Mouse (Mus musculus): ENCODE data around the gene Tmem37. TPM values are rescaled to one million over a fixed set of nuclear protein-coding genes. Genes with fewer than 3 reads are reported as not detected.
A peak's percentile ranks its signal among the peaks of the same experiment; 100 is the strongest.

Tmem37 gene
- 6.7 TPM in 2 replicates for polyA plus RNA-seq (2016; fragmentation: Nextera tagmentation; extraction: Ambion mirVana)

DNA sequence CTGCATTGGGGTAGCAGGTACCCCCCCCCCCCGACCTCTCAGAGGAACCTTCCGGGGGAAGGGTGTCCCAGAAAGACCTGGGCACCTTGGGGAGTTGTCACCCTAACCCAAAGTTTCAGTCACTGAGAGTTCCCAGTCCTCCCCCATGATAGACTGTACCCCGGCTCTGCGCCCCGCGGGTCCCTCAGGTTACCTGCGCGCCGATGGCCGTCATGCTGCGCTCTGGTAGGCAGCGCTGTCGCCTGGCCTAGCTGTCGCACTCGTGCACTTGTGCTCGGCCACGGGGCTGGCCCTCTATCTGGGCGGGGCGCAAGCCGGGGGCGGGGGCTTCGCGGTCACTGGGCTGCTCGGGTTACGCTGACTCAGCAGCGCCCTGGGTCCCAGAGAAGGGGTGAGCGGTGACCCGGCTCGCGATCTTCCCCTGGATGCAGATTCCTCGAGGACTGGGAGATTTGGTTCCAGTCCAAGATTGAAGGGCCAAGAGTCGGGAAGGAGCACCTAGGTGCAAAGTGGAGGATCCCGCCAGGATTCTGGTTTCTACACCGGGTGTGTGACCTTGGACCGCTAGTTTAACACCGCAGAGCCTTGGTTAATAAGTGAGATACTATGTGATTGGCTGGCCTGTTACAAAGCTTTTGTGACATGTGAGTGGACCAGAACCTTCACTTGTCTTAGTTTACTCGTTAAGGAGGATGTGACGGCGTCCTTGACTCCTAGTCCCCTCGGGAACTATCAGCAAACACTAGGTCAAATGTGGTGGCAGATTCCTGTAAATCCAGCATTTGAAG is at the start of gene Tmem37:
Gene Tmem37 (minus strand): TSS at position 556 of the 788 bp plus-strand sequence.
- WGBS, result 1% methylated on average over 40 of the region's 40 CpGs
- H3K4me3 ChIP-seq, result peak within 1 kb of the TSS; percentile 51
- H3K4me1 ChIP-seq, result peaks cover 46% of the 10 kb centered on the region
- peak; percentile 82 for DNase-seq (ENCODE audit: extremely low spot score, low spot score)
- H3K36me3 ChIP-seq (replicated peaks), result no peaks in the 10 kb centered on the region
- no peaks in the 10 kb centered on the region for H3K9me3 ChIP-seq
- H3K27ac ChIP-seq, result peak within 1 kb of the TSS; percentile 59
- H3K27me3 ChIP-seq (ENCODE audit: poor library complexity, severe bottlenecking), result peaks cover 53% of the 10 kb centered on the region

DNA sequence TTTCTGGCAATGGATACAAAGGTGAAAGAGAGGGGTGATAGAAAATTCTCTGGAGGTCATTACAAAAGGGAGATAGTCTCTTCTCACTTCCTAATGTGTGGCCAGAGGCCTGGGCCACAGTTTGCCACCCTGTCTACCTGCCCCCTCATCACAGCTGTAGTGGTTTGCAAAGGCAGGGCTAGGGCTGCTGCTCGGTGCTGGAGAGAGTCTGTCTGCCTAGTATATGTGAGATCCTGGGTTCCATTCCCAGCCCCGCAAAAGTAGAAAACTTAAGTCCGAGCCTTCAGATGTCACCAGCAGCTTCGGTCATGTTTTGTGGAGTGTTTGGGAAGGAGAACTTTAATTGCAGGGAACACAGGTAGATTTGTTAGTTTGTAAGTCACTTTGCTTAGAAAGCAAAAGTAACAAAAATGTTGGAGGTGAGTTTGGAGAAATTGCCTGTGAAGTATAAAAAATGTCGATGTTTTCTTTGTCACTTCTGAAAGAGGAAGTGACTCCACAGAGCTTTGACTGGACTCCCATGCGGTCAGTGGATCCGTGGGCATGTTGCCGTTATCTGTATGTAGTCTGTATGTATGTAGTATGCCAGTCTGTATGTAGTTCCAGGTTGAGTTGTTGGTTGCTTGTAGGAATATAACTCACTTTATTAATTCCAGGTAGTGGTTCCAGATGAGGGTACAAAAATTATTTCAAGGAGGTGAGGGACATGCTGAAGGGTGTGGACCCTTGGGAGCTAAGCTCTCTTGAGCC is 48.9 kb upstream of the Tmem37 start:
- H3K36me3 ChIP-seq (replicated peaks), result peaks cover 19% of the 10 kb centered on the region
- no peaks in the 10 kb centered on the region for H3K9me3 ChIP-seq
- peaks cover 44% of the 10 kb centered on the region for H3K4me1 ChIP-seq
- DNase-seq (ENCODE audit: extremely low spot score, low spot score), result no peak
- 95% methylated on average over 8 of the region's 8 CpGs for WGBS
- peak overlapping the region; percentile 94; the same call in 1 of the 2 replicates for H3K27ac ChIP-seq
- no peaks in the 10 kb centered on the region for H3K27me3 ChIP-seq (ENCODE audit: poor library complexity, severe bottlenecking)
- H3K4me3 ChIP-seq, result no peak overlapping the region

DNA sequence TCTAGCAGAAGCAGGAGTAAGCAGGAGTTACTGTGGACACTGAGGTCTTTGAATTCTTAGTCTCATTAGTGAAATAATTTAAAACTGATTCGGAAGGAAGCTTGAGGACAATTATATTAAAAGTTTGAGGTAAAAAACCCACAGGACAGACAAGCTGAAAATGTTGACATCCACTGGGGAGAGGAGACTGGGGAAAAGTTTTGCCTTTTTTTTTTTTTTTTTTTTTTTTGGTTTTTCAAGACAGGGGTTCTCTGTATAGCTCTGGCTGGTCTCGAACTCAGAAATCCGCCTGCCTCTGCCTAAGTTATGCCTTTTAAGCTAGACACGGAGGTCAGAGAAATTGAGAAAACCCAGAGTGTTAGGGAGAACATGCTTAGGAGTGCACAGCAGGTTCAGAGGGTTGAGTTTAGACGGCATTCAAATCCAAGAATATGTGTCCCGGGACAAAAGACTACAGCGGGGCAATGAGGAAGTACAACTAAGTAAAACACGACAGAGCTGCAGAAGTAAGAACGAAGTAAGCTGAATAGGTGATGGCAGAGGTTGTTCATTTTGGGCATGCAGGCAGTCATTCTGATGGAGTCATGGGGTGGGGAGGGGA is 48.2 kb upstream of the Tmem37 start:
- peak overlapping the region; percentile 94 for H3K27ac ChIP-seq

DNA sequence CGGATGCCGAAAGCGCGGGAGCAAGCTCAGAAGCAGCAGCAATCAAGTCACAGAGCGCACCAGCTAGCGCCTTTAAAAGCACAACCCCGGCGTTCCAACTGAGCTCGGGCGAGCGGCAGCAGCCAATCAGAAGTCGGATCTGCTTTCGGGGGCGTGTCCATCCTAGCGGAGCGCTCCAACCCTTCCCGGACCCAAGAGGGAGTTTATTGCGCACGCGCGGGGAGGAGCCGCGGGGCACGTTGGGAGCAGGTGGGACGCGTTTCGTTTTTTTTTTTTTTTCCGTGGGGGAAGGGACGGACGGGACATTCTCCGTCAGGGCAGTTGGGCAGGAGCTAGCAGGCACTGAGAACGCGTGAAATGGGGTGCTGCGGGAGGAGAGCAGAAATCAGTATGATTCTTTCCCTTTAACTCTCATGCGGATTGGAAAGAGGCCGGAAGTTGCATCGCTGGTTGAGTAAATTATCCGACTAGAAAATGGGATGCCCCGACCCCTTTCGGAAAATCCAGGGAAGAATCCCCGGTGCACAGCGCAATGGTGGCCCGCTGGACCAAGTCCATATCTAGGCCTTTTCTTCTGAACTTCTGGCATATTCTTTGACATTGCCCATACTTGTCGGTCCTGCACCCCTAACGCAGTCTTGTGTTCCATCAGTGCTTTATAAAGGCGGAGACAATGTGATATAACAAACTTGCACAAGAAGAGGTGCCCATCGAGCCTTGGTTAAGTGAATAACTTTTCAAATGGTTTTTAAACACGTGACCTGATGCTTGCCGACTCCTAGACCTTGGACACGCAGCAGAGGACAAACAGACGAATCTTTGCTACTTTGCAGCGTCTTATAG is 47.3 kb upstream of the Tmem37 start, which contains the start of the genes Dbi and 3110009E18Rik:
Gene Dbi (minus strand): TSS at position 110 of the 843 bp plus-strand sequence.
Gene 3110009E18Rik (plus strand): TSS at position 219 of the 843 bp plus-strand sequence.
- peak within 1 kb of the TSS; percentile 74 for H3K4me3 ChIP-seq
- no peaks in the 10 kb centered on the region for H3K27me3 ChIP-seq (ENCODE audit: poor library complexity, severe bottlenecking)
- H3K4me1 ChIP-seq, result peaks cover 45% of the 10 kb centered on the region
- peaks cover 35% of the 10 kb centered on the region for H3K36me3 ChIP-seq (replicated peaks)
- 3% methylated on average over 52 of the region's 52 CpGs for whole genome bisulfite sequencing
- no peaks in the 10 kb centered on the region for H3K9me3 ChIP-seq
- H3K27ac ChIP-seq, result peak within 1 kb of the TSS; percentile 94
- peak; percentile 97 for DNase-seq (ENCODE audit: extremely low spot score, low spot score)

More for the DNA sequence above, 48.2 kb upstream of the Tmem37 start:
- Histone ChIP-seq H3K9me3 (no peaks in the 10 kb centered on the region), H3K27me3 (ENCODE audit: poor library complexity, severe bottlenecking) (no peaks in the 10 kb centered on the region), H3K4me1 (peaks cover 45% of the 10 kb centered on the region), H3K36me3 (replicated peaks) (peaks cover 26% of the 10 kb centered on the region), H3K4me3 (peak overlapping the region; percentile 74)
- no peak for DNase-seq (ENCODE audit: extremely low spot score, low spot score)
- 91% methylated on average over 9 of the region's 9 CpGs for WGBS

DNA sequence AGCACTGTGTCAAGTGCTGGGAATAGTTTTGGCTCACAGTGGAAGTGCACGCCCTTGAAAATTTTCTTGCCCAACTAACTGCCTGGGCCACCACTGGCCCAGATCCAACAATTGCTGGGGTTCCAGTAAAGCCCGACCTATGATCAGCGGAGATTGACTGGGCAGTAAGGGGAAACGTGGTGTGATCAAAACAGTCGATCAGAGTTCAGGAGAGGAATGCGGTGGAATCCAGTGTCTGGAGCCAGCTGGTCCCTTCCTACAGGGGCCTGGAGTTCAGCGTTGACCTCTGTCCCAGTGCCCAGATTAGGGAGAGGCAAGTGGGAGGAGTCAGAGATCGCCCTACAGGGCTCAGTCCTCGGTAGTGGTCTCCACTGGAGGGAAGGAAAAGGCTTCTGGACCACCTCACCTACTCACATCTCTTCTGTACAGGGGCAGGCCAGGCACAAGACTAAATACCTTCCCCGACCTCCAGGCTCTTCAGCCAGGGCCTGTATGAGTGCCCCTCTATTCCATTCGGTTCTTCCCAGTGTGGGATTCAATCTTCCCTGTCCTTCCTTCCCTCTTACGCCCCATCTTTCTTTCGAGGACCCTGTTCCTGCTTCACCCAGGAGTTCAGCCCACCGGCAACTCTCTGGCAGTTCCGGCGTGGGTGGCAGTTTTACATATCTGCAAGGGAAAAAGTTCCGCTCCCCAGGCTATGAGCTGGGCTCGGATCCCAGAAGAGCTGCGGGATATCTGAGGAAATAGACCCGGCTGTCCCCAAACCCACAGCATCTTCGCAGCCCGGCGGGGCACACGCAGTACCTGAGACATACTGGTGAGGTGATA is 46.5 kb upstream of the Tmem37 start:
- DNase-seq (ENCODE audit: extremely low spot score, low spot score), result peak; percentile 54
- peak overlapping the region; percentile 74 for H3K4me3 ChIP-seq
- WGBS, result 7% methylated on average over 24 of the region's 24 CpGs
- H3K27me3 ChIP-seq (ENCODE audit: poor library complexity, severe bottlenecking), result no peaks in the 10 kb centered on the region
- H3K9me3 ChIP-seq, result no peaks in the 10 kb centered on the region
- peaks cover 48% of the 10 kb centered on the region for H3K4me1 ChIP-seq
- peaks cover 43% of the 10 kb centered on the region for H3K36me3 ChIP-seq (replicated peaks)
- peak overlapping the region; percentile 94 for H3K27ac ChIP-seq

DNA sequence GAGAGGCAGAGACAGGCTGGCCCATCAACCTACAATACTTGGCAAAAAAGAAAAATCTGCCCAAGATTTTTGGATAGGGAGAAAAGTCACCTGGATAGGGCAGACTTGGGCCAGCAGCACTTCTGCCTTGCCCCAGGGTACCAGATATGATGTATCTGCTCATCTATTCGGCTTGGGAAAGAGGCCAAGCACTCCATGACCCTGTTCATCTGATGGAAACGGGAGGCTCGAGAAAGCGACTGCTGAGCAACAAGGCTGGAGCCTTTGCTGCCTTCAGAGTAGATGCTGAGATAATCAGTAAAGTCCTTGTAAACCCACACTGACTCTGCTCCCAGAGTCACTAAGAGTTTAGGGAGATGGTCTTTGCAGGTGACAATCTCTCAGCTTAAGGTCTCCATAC is 45.5 kb upstream of the Tmem37 start:
- peaks cover 53% of the 10 kb centered on the region for H3K36me3 ChIP-seq (replicated peaks)
- 93% methylated on average over 4 of the region's 4 CpGs for WGBS
- no peaks in the 10 kb centered on the region for H3K27me3 ChIP-seq (ENCODE audit: poor library complexity, severe bottlenecking)
- no peak for DNase-seq (ENCODE audit: extremely low spot score, low spot score)
- peaks cover 5% of the 10 kb centered on the region; the same call in 1 of the 2 replicates for H3K9me3 ChIP-seq
- H3K27ac ChIP-seq, result peak overlapping the region; percentile 94
- peaks cover 48% of the 10 kb centered on the region for H3K4me1 ChIP-seq
- peak overlapping the region; percentile 74 for H3K4me3 ChIP-seq

DNA sequence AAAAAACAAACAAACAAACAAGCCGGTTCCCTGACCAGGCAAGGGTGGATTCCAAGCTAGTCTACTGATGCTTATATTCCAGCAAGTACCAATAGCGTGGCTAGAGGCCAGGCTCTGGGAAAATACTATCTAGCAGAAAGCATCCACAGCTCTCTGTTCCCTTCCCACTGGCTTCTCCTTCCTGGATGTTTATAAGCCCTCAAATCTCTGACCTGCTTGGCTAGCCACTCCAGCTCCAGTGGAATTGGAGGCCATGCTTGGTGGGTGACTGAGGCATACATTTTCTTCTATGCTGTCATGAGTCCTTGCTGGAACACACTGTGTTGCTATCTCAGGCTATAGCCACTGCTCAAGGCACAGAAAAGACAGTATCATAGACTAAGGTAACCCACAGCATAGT is 45.0 kb upstream of the Tmem37 start:
- Histone ChIP-seq H3K4me3 (peak overlapping the region; percentile 74; the same call in 1 of the 2 replicates), H3K27ac (peak overlapping the region; percentile 94; the same call in 1 of the 2 replicates), H3K4me1 (peaks cover 48% of the 10 kb centered on the region), H3K27me3 (ENCODE audit: poor library complexity, severe bottlenecking) (no peaks in the 10 kb centered on the region), H3K36me3 (replicated peaks) (peaks cover 58% of the 10 kb centered on the region), H3K9me3 (peaks cover 8% of the 10 kb centered on the region)
- WGBS, result 98% methylated on average over 2 of the region's 2 CpGs
- no peak for DNase-seq (ENCODE audit: extremely low spot score, low spot score)

DNA sequence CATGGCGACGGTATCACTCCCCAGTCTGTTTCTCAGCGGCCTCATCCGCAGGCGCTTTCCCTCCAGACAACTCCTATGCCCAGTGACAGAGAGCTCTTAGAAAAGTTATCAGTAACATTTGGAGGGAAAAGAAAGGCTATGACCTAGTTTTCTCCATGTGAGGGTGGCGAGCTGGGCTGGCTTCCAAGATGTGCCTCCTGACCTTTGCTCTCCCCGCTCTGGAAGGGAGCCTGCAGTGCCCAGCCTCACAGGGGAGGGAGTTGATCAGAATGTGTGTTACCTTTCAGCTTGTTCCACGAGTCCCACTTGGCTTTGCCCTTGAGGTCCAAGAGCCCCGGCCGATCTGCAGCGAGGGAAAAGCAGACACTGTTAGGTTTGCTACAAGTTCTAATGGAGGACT is 42.2 kb upstream of the Tmem37 start:
- Histone ChIP-seq H3K9me3 (peaks cover 8% of the 10 kb centered on the region), H3K4me1 (peaks cover 34% of the 10 kb centered on the region), H3K27me3 (ENCODE audit: poor library complexity, severe bottlenecking) (no peaks in the 10 kb centered on the region), H3K36me3 (replicated peaks) (peaks cover 84% of the 10 kb centered on the region), H3K27ac (peak overlapping the region; percentile 32; the same call in 1 of the 2 replicates), H3K4me3 (no peak overlapping the region)
- 86% methylated on average over 11 of the region's 11 CpGs for WGBS
- DNase-seq (ENCODE audit: extremely low spot score, low spot score), result no peak

DNA sequence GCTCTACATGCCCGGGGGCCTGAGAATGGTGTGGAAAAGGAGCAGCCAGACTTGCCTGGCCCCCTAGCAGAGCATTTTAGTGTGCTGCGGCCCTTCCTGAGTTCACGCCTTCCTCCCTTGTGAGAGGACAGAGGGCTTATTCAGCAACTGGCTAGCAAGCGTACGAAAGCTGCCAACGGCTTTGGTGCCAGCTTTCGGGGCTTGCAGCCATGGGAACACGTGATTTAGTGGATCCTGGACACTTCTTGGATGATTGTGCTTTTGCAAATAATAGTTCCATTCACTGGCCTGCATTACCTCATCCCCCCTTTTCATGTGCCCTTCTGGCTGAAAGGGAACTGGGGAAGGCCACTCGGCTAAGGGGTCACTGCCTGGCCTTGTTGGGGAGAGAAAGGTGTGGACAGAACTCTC is 41.8 kb upstream of the Tmem37 start:
- Histone ChIP-seq H3K4me1 (peaks cover 33% of the 10 kb centered on the region), H3K36me3 (replicated peaks) (peaks cover 88% of the 10 kb centered on the region), H3K27me3 (ENCODE audit: poor library complexity, severe bottlenecking) (no peaks in the 10 kb centered on the region), H3K27ac (peak overlapping the region; percentile 32), H3K9me3 (peaks cover 8% of the 10 kb centered on the region), H3K4me3 (no peak overlapping the region)
- no peak for DNase-seq (ENCODE audit: extremely low spot score, low spot score)
- WGBS, result 74% methylated on average over 9 of the region's 9 CpGs

DNA sequence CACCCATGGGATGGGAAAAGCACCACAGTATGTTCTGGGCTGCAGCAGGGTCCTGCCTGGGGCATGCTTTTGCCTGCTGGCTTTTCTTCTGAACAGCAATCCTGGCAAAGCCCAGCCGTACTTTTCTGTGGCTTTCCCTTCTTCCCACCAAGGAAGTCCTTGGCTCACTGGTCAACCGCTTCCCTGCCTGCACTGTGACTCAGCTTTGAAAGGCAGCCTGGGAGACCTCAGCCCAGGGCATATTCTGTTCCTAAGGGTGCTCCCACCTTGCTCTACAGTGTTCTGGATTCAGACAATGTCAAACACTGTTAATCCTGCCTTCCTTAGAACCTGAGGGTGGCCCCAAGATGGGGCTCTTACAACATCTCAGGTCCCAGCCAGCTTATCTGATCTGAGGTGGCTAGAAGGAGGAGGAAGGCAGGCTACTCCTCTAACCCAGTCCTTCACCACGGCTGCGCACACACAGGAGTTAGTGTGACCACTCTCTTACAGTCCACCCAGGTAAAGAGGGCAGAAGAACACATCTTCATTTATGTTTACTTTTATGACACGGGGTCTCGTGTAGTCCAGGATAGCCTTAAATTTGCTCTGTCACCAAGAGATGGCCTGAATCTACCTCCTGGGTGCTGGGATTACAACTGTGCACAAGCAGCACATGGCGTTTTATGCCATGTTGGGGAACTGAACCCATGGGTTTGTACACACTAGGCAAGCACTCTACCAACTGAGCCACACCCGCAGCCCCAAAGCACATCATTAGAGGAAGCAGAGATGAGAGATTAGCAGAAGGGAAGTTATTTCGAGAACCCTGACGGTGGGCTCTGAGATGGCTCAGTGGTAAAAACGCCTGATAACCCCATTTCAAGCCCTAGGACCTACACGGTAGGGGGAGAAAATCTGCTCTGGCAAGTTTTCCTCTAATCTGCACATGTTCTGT is 38.6 kb upstream of the Tmem37 start:
- Histone ChIP-seq H3K4me3 (no peak overlapping the region), H3K4me1 (0 out of 2 replicates have a peak, but pooled peaks cover 3% of the 10 kb centered on the region), H3K27ac (no peak overlapping the region), H3K36me3 (replicated peaks) (peaks cover 67% of the 10 kb centered on the region), H3K9me3 (peaks cover 8% of the 10 kb centered on the region), H3K27me3 (ENCODE audit: poor library complexity, severe bottlenecking) (no peaks in the 10 kb centered on the region)
- 89% methylated on average over 12 of the region's 12 CpGs for WGBS
- DNase-seq (ENCODE audit: extremely low spot score, low spot score), result no peak
